Comparison of ENCODE assay signal across 15 mouse cellular contexts in the genomic region with DNA sequence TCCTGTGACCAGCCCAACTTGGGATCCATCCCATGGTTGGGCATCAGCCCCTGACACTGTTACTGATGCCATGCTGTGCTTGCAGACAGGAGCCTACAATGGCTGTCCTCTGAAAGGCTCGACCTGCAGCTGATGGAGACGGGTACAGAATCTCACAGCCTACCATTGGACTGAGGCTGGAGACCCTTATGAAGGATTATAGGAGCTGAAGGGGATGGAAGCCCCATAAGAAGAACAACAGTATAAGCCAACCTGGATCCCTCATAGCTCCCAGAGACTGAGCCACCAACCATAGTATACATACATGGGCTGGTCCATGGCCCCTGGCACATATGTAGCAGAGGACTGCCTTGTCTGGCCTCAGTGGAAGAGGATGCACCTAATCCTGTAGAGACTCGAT.
"Had no signal": no experiment of that assay in that cellular context is flagged by ENCODE, and none has a peak within 500 bp of the region (broad histone marks: within the 10 kb centered on the region; RNA-seq: fewer than 3 reads in every experiment).

No protein-coding gene starts in this region.

- H3K36me3 ChIP-seq: neural tube, embryonic 15.5 days; stomach, embryonic 15.5 days had no signal

- H3K9ac ChIP-seq: neural tube, embryonic 15.5 days; stomach, embryonic 15.5 days had no signal

- H3K4me2 ChIP-seq: neural tube, embryonic 15.5 days; stomach, embryonic 15.5 days had no signal

- H3K4me3 ChIP-seq: neural tube, embryonic 15.5 days; stomach, embryonic 15.5 days had no signal

- H3K27ac ChIP-seq: neural tube, embryonic 15.5 days; stomach, embryonic 15.5 days; stomach, postnatal 0 days had no signal

- DNase-seq: retina, postnatal 1 day; right cerebral cortex, adult 18-20 months; right cerebral cortex, postnatal 14 days; right cerebral cortex, postnatal 25 days; right cerebral cortex, postnatal 4 days; spleen, adult 18-20 months; thymus, adult 18-20 months; thymus, adult 2 months; thymus, postnatal 14 days; thymus, postnatal 25 days; thymus, postnatal 36 days; thymus, postnatal 4 days had no signal

- H3K27me3 ChIP-seq: neural tube, embryonic 15.5 days; stomach, embryonic 15.5 days had no signal

- H3K9me3 ChIP-seq: neural tube, embryonic 15.5 days; stomach, embryonic 15.5 days had no signal
